Mouse (Mus musculus): ENCODE results near the gene Gpr31b.
"Not testable (repeated sequence)": the region's sequence is repeated elsewhere in the genome, so short reads cannot be mapped to it uniquely, and the experiment has no call there.

The Gpr31b gene

GRCm38 (mm10) chr17:13052124-13052813, at the start of gene Gpr31b:
Gene Gpr31b (minus strand): TSS chr17:13052296.
- DNase-seq (ENCODE audit: low spot score in 2 of 2), result not testable (repeated sequence)

GRCm38 (mm10) chr17:13092960-13093359, 40.9 kb upstream of the Gpr31b start:
- not testable (repeated sequence) for DNase-seq (ENCODE audit: low spot score in 2 of 2)

- DNase-seq (ENCODE audit: low spot score in 2 of 2), result not testable (repeated sequence)
These were observed 40.1 kb upstream of the Gpr31b start for GRCm38 (mm10) chr17:13092100-13092764.

GRCm38 (mm10) chr17:13091510-13091909, 39.4 kb upstream of the Gpr31b start:
- DNase-seq (ENCODE audit: low spot score in 2 of 2), result not testable (repeated sequence)

GRCm38 (mm10) chr17:13069227-13069626, 17.1 kb upstream of the Gpr31b start:
- not testable (repeated sequence) for DNase-seq (ENCODE audit: low spot score in 2 of 2)

GRCm38 (mm10) chr17:13067864-13068385, 15.8 kb upstream of the Gpr31b start:
- DNase-seq (ENCODE audit: low spot score in 2 of 2), result not testable (repeated sequence)

GRCm38 (mm10) chr17:13062882-13063281, 10.8 kb upstream of the Gpr31b start:
- not testable (repeated sequence) for DNase-seq (ENCODE audit: low spot score in 2 of 2)

- not testable (repeated sequence) for DNase-seq (ENCODE audit: low spot score in 2 of 2)
These were observed 8.7 kb upstream of the Gpr31b start, which contains the start of gene Tcp10b for GRCm38 (mm10) chr17:13060804-13061203. Gene Tcp10b (plus strand): TSS chr17:13061104.

GRCm38 (mm10) chr17:13043846-13044673, 8.0 kb downstream of the Gpr31b start:
- peak in 1 of 2 experiments; percentile 18 for DNase-seq (ENCODE audit: low spot score in 2 of 2)

GRCm38 (mm10) chr17:13036627-13037192, 15.4 kb downstream of the Gpr31b start:
- DNase-seq (ENCODE audit: low spot score in 2 of 2), result not testable (repeated sequence)

GRCm38 (mm10) chr17:13013316-13013715, 38.8 kb downstream of the Gpr31b start:
- no peak for DNase-seq (ENCODE audit: low spot score in 2 of 2)

- DNase-seq (ENCODE audit: low spot score in 2 of 2), result peak; percentile 13 to 51
These were observed 42.2 kb downstream of the Gpr31b start for GRCm38 (mm10) chr17:13009887-13010286.

- DNase-seq (ENCODE audit: low spot score in 2 of 2), result no peak
These were observed 43.6 kb downstream of the Gpr31b start for GRCm38 (mm10) chr17:13008528-13008927.

- DNase-seq (ENCODE audit: low spot score in 2 of 2), result peak; percentile 98 to 99
These were observed 44.2 kb downstream of the Gpr31b start for GRCm38 (mm10) chr17:13007730-13008425.

- no peak for DNase-seq (ENCODE audit: low spot score in 2 of 2)
These were observed 45.1 kb downstream of the Gpr31b start for GRCm38 (mm10) chr17:13006984-13007383.

GRCm38 (mm10) chr17:13006546-13006945, 45.5 kb downstream of the Gpr31b start, which contains the start of gene Sod2:
Gene Sod2 (plus strand): TSS chr17:13006846.
- not testable (repeated sequence) for DNase-seq (ENCODE audit: low spot score in 2 of 2)

- not testable (repeated sequence) for DNase-seq (ENCODE audit: low spot score in 2 of 2)
These were observed 47.7 kb downstream of the Gpr31b start for GRCm38 (mm10) chr17:13004436-13004835.

GRCm38 (mm10) chr17:13002243-13002642, 49.9 kb downstream of the Gpr31b start:
- not testable (repeated sequence) for DNase-seq (ENCODE audit: low spot score in 2 of 2)

Data from spleen, postnatal 36 days (tissue).